Mouse (Mus musculus): ENCODE measurements around the gene Hacd3. TPM values are rescaled to one million over a fixed set of nuclear protein-coding genes. Genes with fewer than 3 reads are reported as not detected.
"Not testable (repeated sequence)": the region's sequence is repeated elsewhere in the genome, so short reads cannot be mapped to it uniquely, and the experiment has no call there.

The Hacd3 gene
- polyA plus RNA-seq, 1 experiment from 2014 or later, result 202 TPM

DNA sequence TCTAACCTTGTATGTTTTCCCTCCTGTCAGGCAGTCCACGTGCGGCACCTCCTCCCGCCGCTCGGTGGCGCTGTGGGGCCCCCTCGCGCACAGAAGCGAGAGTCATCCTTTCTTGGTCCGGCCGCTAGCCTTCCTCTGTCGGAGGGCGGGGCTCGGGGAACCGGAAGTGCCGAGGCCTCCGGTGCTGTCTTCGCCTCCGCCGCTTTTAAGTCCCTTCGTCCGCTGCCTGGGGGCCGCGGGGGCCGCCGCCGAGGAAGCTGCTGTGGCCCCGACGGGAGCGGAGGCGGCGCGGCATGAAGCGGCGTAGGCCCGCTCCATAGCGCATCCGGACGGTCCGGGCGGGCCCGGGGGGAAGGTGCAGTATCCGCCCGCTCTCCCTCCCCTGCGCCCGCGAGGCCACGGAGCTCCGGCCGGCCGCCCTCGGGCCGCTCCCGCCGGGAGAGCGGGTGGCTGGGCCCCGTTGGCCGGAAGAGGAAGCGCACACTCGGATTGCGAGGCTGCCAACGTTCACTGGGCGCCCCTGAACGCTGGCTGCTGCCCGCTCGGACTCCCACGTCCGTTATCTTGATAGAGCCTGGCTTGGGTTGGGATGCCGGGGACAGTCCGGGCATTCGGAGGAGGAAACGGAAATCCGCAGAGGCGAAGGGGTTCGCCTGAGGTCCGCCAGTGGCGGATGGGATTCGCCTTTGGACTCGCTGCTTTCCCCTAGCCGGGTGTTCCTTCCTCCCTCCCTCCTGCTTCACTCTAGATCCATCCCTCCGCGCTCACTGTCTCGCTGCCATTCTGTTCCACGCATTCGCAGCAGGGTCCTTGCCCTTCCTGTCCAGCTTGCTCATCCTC lies 11.0 kb upstream of the Hacd3 start, which contains the start of gene Dpp8:
Gene Dpp8 (plus strand): TSS at position 146 of the 840 bp plus-strand sequence.
- no peaks in the 10 kb centered on the region for H3K27me3 ChIP-seq (replicated peaks; ENCODE audit: control insufficient read depth, insufficient read depth, low read length)
- peak; percentile 98 for ATAC-seq
- H3K4me1 ChIP-seq (replicated peaks; ENCODE audit: control insufficient read depth, insufficient read depth, low read length), result peaks cover 12% of the 10 kb centered on the region
- H3K4me3 ChIP-seq (replicated peaks; ENCODE audit: low read length), result peak within 1 kb of the TSS; percentile 95
- under 1% methylated on average over 82 of the region's 85 CpGs for WGBS
- H3K4me2 ChIP-seq (ENCODE audit: low read length), result peak within 1 kb of the TSS; percentile 95
- H3K9ac ChIP-seq (replicated peaks; ENCODE audit: low read depth, low read length), result peak within 1 kb of the TSS; percentile 96
- H3K27ac ChIP-seq (ENCODE audit: low read length), result peak within 1 kb of the TSS; percentile 82
- H3K9me3 ChIP-seq (ENCODE audit: control insufficient read depth, low read length), result no peaks in the 10 kb centered on the region
- no peaks in the 10 kb centered on the region for H3K36me3 ChIP-seq (ENCODE audit: control insufficient read depth, insufficient read depth)

DNA sequence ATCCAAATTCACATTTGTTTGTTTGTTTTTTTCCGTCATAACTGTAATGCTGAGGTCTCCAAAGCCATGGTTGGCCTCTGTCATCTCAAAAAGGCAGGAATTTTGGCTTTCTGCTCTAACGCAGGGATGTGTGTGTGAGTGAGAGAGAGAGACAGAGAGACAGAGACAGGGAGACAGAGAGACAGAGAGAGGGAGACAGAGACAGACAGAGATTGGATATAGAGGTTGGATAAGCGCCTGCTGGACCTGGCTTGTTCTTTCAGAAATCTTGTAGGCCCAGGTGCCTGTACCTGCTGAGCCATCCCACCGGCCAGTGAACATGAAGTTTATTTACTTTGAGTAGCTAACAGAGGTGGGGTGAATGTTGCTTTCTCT lies 10.4 kb upstream of the Hacd3 start:
- H3K9ac ChIP-seq (replicated peaks; ENCODE audit: low read depth, low read length), result no peak overlapping the region
- ATAC-seq, result no peak
- no peak overlapping the region for H3K4me2 ChIP-seq (ENCODE audit: low read length)

DNA sequence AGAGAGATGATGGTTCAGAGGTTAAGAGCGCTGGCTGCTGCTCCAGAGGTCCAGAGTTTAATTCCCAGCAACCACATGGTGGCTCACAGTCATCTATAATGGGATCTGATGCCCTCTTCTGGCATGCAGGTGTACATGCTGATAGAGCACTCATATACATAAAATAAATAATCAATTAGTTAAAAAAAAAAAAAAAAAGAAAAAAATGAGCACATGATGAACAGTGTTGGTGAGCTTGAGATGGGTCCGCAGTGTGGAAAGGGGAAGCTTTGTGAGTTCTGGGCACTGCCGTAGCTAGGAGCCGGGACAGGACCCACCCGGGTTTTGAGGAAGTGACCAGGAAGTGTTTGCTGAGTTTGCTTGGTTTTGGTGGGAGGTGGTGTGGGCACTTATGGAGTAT lies 9.9 kb upstream of the Hacd3 start:
- not testable (repeated sequence) for H3K4me3 ChIP-seq (replicated peaks; ENCODE audit: low read length); H3K36me3 ChIP-seq (ENCODE audit: control insufficient read depth, insufficient read depth); H3K4me1 ChIP-seq (replicated peaks; ENCODE audit: control insufficient read depth, insufficient read depth, low read length); H3K27ac ChIP-seq (ENCODE audit: low read length); ATAC-seq; H3K9ac ChIP-seq (replicated peaks; ENCODE audit: low read depth, low read length); H3K9me3 ChIP-seq (ENCODE audit: control insufficient read depth, low read length); H3K4me2 ChIP-seq (ENCODE audit: low read length); H3K27me3 ChIP-seq (replicated peaks; ENCODE audit: control insufficient read depth, insufficient read depth, low read length)
- WGBS, result 74% methylated on average over 5 of the region's 5 CpGs

More for the DNA sequence above, 10.4 kb upstream of the Hacd3 start:
- WGBS, result 37% methylated on average over 4 of the region's 4 CpGs
- Histone ChIP-seq H3K27ac (ENCODE audit: low read length) (no peak overlapping the region), H3K36me3 (ENCODE audit: control insufficient read depth, insufficient read depth) (no peaks in the 10 kb centered on the region), H3K4me3 (replicated peaks; ENCODE audit: low read length) (no peak overlapping the region; the same call in 1 of the 2 replicates), H3K4me1 (replicated peaks; ENCODE audit: control insufficient read depth, insufficient read depth, low read length) (peaks cover 12% of the 10 kb centered on the region), H3K9me3 (ENCODE audit: control insufficient read depth, low read length) (no peaks in the 10 kb centered on the region), H3K27me3 (replicated peaks; ENCODE audit: control insufficient read depth, insufficient read depth, low read length) (no peaks in the 10 kb centered on the region)

DNA sequence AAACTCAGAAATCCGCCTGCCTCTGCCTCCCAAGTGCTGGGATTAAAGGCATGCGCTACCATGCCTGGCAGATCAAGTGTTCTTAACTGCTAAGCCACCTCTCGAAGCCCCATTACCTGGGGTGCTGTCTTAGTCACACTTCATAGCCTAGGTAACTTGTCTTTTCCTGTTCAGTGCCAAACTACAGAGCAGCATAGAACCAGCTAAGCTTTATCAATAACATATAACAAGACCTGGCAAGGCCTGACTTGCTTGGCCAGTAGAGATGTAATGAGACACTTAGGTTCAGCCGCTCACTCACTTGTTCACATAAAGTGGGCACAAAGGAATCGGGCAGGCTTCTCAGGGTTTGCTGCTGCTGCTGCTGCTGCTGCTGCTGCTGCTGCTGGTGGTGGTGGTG lies 6.8 kb upstream of the Hacd3 start:
- Histone ChIP-seq H3K4me3 (replicated peaks; ENCODE audit: low read length) (no peak overlapping the region), H3K4me1 (replicated peaks; ENCODE audit: control insufficient read depth, insufficient read depth, low read length) (peaks cover 5% of the 10 kb centered on the region), H3K9me3 (ENCODE audit: control insufficient read depth, low read length) (no peaks in the 10 kb centered on the region), H3K36me3 (ENCODE audit: control insufficient read depth, insufficient read depth) (no peaks in the 10 kb centered on the region), H3K27me3 (replicated peaks; ENCODE audit: control insufficient read depth, insufficient read depth, low read length) (no peaks in the 10 kb centered on the region; the same call in 1 of the 2 replicates), H3K27ac (ENCODE audit: low read length) (no peak overlapping the region), H3K9ac (replicated peaks; ENCODE audit: low read depth, low read length) (no peak overlapping the region), H3K4me2 (ENCODE audit: low read length) (no peak overlapping the region)
- 94% methylated on average over 5 of the region's 5 CpGs for WGBS
- no peak for ATAC-seq

DNA sequence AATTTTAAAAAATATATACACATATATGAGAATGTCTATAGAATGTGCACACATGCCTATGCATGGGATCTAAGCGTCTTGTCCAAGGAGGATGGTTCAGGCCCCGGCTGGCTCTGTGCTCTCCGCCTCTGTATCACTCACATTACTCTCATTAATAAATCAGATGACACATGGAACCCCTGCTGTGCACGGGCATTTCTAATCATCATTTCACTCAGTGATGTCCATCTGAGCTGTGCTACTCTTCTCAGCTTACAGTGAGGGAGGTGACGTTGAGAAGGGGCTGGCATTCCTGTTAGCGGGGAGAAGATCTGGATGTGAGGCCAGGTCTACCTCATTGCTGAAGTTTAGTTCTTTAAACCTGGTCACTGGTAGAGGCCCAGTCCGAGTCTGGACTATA lies 5.7 kb upstream of the Hacd3 start:
- Histone ChIP-seq H3K36me3 (ENCODE audit: control insufficient read depth, insufficient read depth) (no peaks in the 10 kb centered on the region), H3K4me3 (replicated peaks; ENCODE audit: low read length) (no peak overlapping the region), H3K9me3 (ENCODE audit: control insufficient read depth, low read length) (no peaks in the 10 kb centered on the region), H3K9ac (replicated peaks; ENCODE audit: low read depth, low read length) (no peak overlapping the region), H3K4me2 (ENCODE audit: low read length) (no peak overlapping the region), H3K27me3 (replicated peaks; ENCODE audit: control insufficient read depth, insufficient read depth, low read length) (no peaks in the 10 kb centered on the region; the same call in 1 of the 2 replicates), H3K27ac (ENCODE audit: low read length) (no peak overlapping the region), H3K4me1 (replicated peaks; ENCODE audit: control insufficient read depth, insufficient read depth, low read length) (peaks cover 4% of the 10 kb centered on the region)
- ATAC-seq, result no peak
- WGBS, result 83% methylated on average over 7 of the region's 7 CpGs

DNA sequence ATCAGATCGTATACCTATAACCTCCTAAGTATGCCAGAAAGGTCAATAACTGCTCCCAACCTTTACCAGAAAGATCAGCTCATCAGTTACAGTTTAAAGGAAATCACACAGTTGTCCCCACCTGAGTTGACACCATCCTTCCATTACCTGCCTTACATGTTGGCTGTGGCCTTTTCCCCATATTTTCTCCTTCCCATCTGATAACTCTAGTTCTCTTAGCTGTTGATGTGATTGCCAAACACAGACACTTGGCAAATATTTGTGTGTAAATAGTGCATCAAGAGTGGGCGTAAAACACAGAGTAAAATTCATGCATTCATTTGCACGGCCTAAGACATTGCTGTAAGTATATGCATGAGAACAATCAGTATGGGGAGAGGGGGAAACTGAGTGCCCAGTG lies 2.0 kb upstream of the Hacd3 start:
- WGBS, result 92% methylated on average over 3 of the region's 3 CpGs
- H3K4me2 ChIP-seq (ENCODE audit: low read length), result no peak overlapping the region
- H3K27me3 ChIP-seq (replicated peaks; ENCODE audit: control insufficient read depth, insufficient read depth, low read length), result no peaks in the 10 kb centered on the region; the same call in 1 of the 2 replicates
- H3K4me3 ChIP-seq (replicated peaks; ENCODE audit: low read length), result no peak overlapping the region
- H3K4me1 ChIP-seq (replicated peaks; ENCODE audit: control insufficient read depth, insufficient read depth, low read length), result peaks cover 29% of the 10 kb centered on the region
- no peak overlapping the region for H3K9ac ChIP-seq (replicated peaks; ENCODE audit: low read depth, low read length)
- H3K36me3 ChIP-seq (ENCODE audit: control insufficient read depth, insufficient read depth), result no peaks in the 10 kb centered on the region
- H3K9me3 ChIP-seq (ENCODE audit: control insufficient read depth, low read length), result no peaks in the 10 kb centered on the region
- H3K27ac ChIP-seq (ENCODE audit: low read length), result no peak overlapping the region
- ATAC-seq, result no peak

DNA sequence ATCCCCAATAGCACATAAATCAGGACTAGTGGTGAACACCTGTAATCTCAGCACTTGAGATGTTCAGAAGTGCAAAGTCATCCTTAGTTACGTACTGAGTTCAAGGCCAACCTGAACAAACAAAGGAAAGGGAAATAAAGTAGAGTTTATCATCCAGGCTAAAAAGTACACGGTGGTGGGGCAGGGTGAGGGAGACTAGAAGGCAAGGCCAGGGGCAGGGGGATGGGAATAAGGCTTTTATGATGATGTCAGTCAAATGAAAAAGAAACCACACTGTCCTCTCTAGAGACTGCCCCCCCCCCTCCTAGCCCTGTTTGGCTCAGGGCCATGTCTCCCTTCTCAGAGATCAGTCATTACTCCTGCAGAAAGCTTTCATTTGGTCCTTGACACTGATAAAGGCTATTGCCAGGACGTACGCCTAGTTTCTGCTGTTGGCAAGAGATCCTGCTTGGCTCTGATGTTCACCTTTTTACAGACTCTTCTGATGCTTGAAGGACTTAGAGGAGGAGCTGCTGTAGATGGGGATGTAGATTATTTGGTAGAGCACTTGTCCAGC lies 1.2 kb upstream of the Hacd3 start:
- Histone ChIP-seq H3K27me3 (replicated peaks; ENCODE audit: control insufficient read depth, insufficient read depth, low read length) (no peaks in the 10 kb centered on the region; the same call in 1 of the 2 replicates), H3K27ac (ENCODE audit: low read length) (no peak overlapping the region), H3K4me3 (replicated peaks; ENCODE audit: low read length) (no peak overlapping the region), H3K36me3 (ENCODE audit: control insufficient read depth, insufficient read depth) (no peaks in the 10 kb centered on the region), H3K9ac (replicated peaks; ENCODE audit: low read depth, low read length) (no peak overlapping the region), H3K9me3 (ENCODE audit: control insufficient read depth, low read length) (no peaks in the 10 kb centered on the region), H3K4me1 (replicated peaks; ENCODE audit: control insufficient read depth, insufficient read depth, low read length) (peaks cover 37% of the 10 kb centered on the region), H3K4me2 (ENCODE audit: low read length) (no peak overlapping the region)
- 53% methylated on average over 4 of the region's 4 CpGs for WGBS
- no peak for ATAC-seq

DNA sequence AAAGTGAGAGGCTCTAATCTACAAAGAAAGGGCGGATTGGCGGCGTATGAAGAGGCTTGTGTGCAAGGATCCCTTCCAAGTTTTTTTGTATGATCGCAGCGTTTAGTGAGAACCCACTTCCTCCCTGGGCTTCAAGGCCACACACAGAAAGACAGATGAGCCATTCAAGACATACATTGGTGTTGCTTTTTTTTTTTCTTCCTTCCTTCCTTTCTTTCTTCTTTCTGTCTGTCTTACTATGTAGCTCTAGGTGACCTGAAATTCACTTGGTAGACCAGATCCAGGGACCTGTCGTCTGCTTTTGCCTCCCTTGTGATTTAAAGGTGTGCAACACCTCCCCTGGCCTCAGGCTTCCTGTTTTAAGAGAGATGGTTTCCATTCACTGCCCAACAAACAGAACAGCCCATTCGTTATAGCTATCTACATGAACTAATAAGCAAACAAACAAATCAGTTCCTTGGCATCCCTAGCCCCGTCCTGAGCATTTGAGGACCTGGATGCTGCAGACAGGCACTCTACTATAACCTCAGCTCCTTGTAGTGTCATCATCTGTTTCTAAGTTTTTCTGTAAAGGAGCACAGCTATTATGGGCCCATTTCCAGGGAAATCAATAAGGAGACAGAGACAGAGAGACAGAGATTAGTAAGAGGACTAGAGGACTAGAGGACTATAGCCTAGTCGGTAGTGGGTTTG lies 540 bp upstream of the Hacd3 start:
- Histone ChIP-seq H3K36me3 (ENCODE audit: control insufficient read depth, insufficient read depth) (no peaks in the 10 kb centered on the region), H3K4me2 (ENCODE audit: low read length) (peak overlapping the region; percentile 58), H3K27ac (ENCODE audit: low read length) (peak overlapping the region; percentile 93), H3K4me3 (replicated peaks; ENCODE audit: low read length) (peak overlapping the region; percentile 100), H3K9ac (replicated peaks; ENCODE audit: low read depth, low read length) (peak overlapping the region; percentile 99), H3K9me3 (ENCODE audit: control insufficient read depth, low read length) (no peaks in the 10 kb centered on the region), H3K4me1 (replicated peaks; ENCODE audit: control insufficient read depth, insufficient read depth, low read length) (peaks cover 41% of the 10 kb centered on the region), H3K27me3 (replicated peaks; ENCODE audit: control insufficient read depth, insufficient read depth, low read length) (no peaks in the 10 kb centered on the region; the same call in 1 of the 2 replicates)
- peak; percentile 43; the same call in 1 of the 2 replicates for ATAC-seq
- WGBS, result 16% methylated on average over 9 of the region's 9 CpGs

DNA sequence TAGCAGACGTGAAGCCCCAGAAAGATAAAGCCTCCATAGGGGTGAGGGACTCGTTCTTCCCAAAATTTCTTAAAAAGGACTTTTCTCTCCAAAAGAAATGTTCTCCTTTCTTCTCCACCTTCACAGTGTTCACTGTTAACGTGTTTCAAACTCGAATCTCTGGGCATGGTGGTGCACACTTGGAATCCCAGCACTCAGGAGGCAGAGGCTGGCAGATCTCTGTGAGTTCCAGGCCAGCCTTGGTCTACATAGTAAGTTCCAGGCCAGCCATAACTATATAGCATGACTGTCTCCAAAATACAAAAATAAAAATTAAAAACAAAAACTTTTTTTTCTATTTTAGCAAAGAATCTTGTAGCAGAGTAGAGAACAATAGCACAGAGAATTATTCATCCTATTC lies 1.4 kb downstream of the Hacd3 start:
- no peak for ATAC-seq
- WGBS, result 66% methylated on average over 4 of the region's 4 CpGs
- Histone ChIP-seq H3K4me2 (ENCODE audit: low read length) (peak overlapping the region; percentile 58), H3K9ac (replicated peaks; ENCODE audit: low read depth, low read length) (0 out of 2 replicates have a peak overlapping the region, but pooled peaks have one; percentile 9), H3K27ac (ENCODE audit: low read length) (no peak overlapping the region), H3K27me3 (replicated peaks; ENCODE audit: control insufficient read depth, insufficient read depth, low read length) (no peaks in the 10 kb centered on the region; the same call in 1 of the 2 replicates), H3K4me1 (replicated peaks; ENCODE audit: control insufficient read depth, insufficient read depth, low read length) (peaks cover 60% of the 10 kb centered on the region), H3K4me3 (replicated peaks; ENCODE audit: low read length) (peak overlapping the region; percentile 100), H3K9me3 (ENCODE audit: control insufficient read depth, low read length) (no peaks in the 10 kb centered on the region), H3K36me3 (ENCODE audit: control insufficient read depth, insufficient read depth) (no peaks in the 10 kb centered on the region)
